Mouse (Mus musculus): ENCODE measurements around the gene Frem1. TPM values are rescaled to one million over a fixed set of nuclear protein-coding genes. Genes with fewer than 3 reads are reported as not detected.
A peak's percentile ranks its signal among the peaks of the same experiment; 100 is the strongest.

Frem1 gene
- total RNA-seq, 2 experiments from 2014 or later: 0.95 to 1.8 TPM

- DNase-seq: no peak
These were observed 22.0 kb downstream of the Frem1 start for GRCm38 (mm10) chr4:83030097-83030496.

GRCm38 (mm10) chr4:83020759-83021555 lies 31.2 kb downstream of the Frem1 start:
- DNase-seq: no peak

GRCm38 (mm10) chr4:83018111-83019105 lies 33.7 kb downstream of the Frem1 start:
- no peak for DNase-seq

GRCm38 (mm10) chr4:83014538-83014937 lies 37.6 kb downstream of the Frem1 start:
- no peak for DNase-seq

GRCm38 (mm10) chr4:83004086-83004485 lies 48.1 kb downstream of the Frem1 start:
- no peak for DNase-seq

- no peak for DNase-seq
These were observed 60.1 kb downstream of the Frem1 start for GRCm38 (mm10) chr4:82992042-82992441.

GRCm38 (mm10) chr4:82990973-82991695 lies 61.0 kb downstream of the Frem1 start:
- no peak for DNase-seq

GRCm38 (mm10) chr4:82972381-82972780 lies 79.8 kb downstream of the Frem1 start:
- no peak for DNase-seq

- no peak for DNase-seq
These were observed 81.1 kb downstream of the Frem1 start for GRCm38 (mm10) chr4:82970901-82971648.

GRCm38 (mm10) chr4:82961024-82961423 lies 91.1 kb downstream of the Frem1 start:
- DNase-seq: no peak

- no peak for DNase-seq
These were observed 94.2 kb downstream of the Frem1 start for GRCm38 (mm10) chr4:82957827-82958538.

- no peak for DNase-seq
These were observed 98.1 kb downstream of the Frem1 start for GRCm38 (mm10) chr4:82953992-82954391.

- DNase-seq: no peak
These were observed 102.6 kb downstream of the Frem1 start for GRCm38 (mm10) chr4:82949511-82949910.

- DNase-seq: no peak
These were observed 105.4 kb downstream of the Frem1 start for GRCm38 (mm10) chr4:82946721-82947120.

GRCm38 (mm10) chr4:82946276-82946612 lies 105.9 kb downstream of the Frem1 start:
- DNase-seq: no peak

GRCm38 (mm10) chr4:82945572-82946275 lies 106.4 kb downstream of the Frem1 start:
- DNase-seq: no peak

GRCm38 (mm10) chr4:82940680-82941079 lies 111.5 kb downstream of the Frem1 start:
- no peak for DNase-seq

GRCm38 (mm10) chr4:82940248-82940647 lies 111.9 kb downstream of the Frem1 start:
- DNase-seq: no peak

GRCm38 (mm10) chr4:82934308-82934707 lies 117.8 kb downstream of the Frem1 start:
- DNase-seq: peak; percentile 24 to 38

GRCm38 (mm10) chr4:82933698-82934210 lies 118.4 kb downstream of the Frem1 start:
- peak; percentile 70 to 73 for DNase-seq

All from adrenal gland, postnatal 36 days (tissue).